Mouse (Mus musculus) megakaryocyte, embryonic 14.5 days (primary cell): Measurements from ENCODE around the gene Depdc1a. TPM values are rescaled to one million over a fixed set of nuclear protein-coding genes. Genes with fewer than 3 reads are reported as not detected.
"Not testable (repeated sequence)": the region's sequence is repeated elsewhere in the genome, so short reads cannot be mapped to it uniquely, and the experiment has no call there.

ENCODE experiments used
- H3K27me3 ChIP-seq: replicated peaks from 2 replicates; pipeline ENCODE3; 2012; ENCODE audit warnings: inconsistent platforms
- H3K36me3 ChIP-seq: replicated peaks from 2 replicates; pipeline ENCODE3; 2012; ENCODE audit warnings: low read length, inconsistent platforms, mixed read lengths
- H3K4me1 ChIP-seq: 2 replicates; pipeline ENCODE4 v1.6.1; 2012; ENCODE audit warnings: inconsistent platforms
- H3K4me3 ChIP-seq: replicated peaks from 2 replicates; pipeline ENCODE3; 2012; ENCODE audit warnings: moderate library complexity, mild to moderate bottlenecking, inconsistent platforms
- H3K9me3 ChIP-seq: 2 replicates; pipeline ENCODE4 v1.6.1; 2012; ENCODE audit warnings: inconsistent platforms
- FLI1 ChIP-seq: IDR thresholded peaks from 2 replicates; pipeline ENCODE4 v1.6.1; 2012; ENCODE audit warnings: low read length, inconsistent platforms, mixed read lengths
- GATA1 ChIP-seq: IDR thresholded peaks from 3 replicates; pipeline ENCODE4 v1.6.1; 2012; ENCODE audit warnings: mixed read lengths, low read length, inconsistent platforms, borderline replicate concordance
- polyA plus RNA-seq: library from polyadenylated mRNA; stranded (reverse); fragments of >175 nt; gene quantifications from 2 replicates; pipeline ENCODE4 v1.2.3, GENCODE M21; 2012; ENCODE audit warnings: low replicate concordance; ENCODE audit not compliant: insufficient read depth

Gene Depdc1a
- 0.13 TPM in 1 of 2 replicates, not detected in the other for polyA plus RNA-seq

DNA sequence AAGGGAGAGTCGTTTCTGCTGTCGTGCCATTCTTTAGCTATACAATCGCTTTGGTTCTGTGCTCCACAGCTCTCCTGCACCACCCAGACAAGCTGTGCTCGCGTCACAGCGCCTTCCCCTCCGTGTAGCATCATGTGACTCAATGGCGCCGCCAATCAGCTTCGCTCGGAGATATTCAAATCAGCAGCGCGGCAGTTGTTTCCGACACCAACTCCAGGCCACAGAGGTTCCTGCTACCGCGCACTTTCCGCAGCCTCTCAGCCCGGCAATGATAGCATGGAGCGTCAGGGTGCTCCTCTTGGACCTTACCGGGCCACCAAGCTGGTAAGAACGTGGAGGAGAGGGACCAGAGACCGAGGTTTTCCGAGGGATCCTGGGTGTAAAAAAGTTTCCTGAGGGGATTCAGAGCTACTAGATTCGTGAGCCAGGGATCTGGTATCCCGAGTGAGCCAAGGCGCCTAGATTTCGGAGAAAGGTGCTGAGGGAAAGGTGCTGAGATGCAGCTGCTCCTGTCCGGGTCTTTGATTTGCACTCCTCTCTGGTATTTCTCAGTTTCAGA lies at the start of gene Depdc1a:
Gene Depdc1a, plus strand, starts transcription at position 191 of the 559 bp plus-strand sequence.
- Histone ChIP-seq H3K4me3 (peak within 1 kb of the TSS; percentile 92), H3K27me3 (no peaks in the 10 kb centered on the region), H3K4me1 (peaks cover 3% of the 10 kb centered on the region; the same call in 1 of the 2 replicates), H3K36me3 (peaks cover 11% of the 10 kb centered on the region), H3K9me3 (no peaks in the 10 kb centered on the region)
- no peak for TF ChIP-seq GATA1
- TF ChIP-seq FLI1: peak; percentile 23; the same call in 1 of the 2 replicates

- Histone ChIP-seq H3K9me3 (peaks cover 5% of the 10 kb centered on the region), H3K27me3 (no peaks in the 10 kb centered on the region), H3K4me3 (no peak overlapping the region), H3K4me1 (no peaks in the 10 kb centered on the region), H3K36me3 (no peaks in the 10 kb centered on the region)
- TF ChIP-seq FLI1: no peak
- no peak for TF ChIP-seq GATA1
These were observed 25.2 kb upstream of the Depdc1a start for GRCm38 (mm10) chr3:159470059-159470458.

GRCm38 (mm10) chr3:159475465-159475864 lies 19.8 kb upstream of the Depdc1a start:
- Histone ChIP-seq H3K27me3 (no peaks in the 10 kb centered on the region), H3K9me3 (no peaks in the 10 kb centered on the region), H3K4me3 (no peak overlapping the region), H3K36me3 (no peaks in the 10 kb centered on the region), H3K4me1 (no peaks in the 10 kb centered on the region)
- TF ChIP-seq FLI1 (no peak), GATA1 (no peak)

GRCm38 (mm10) chr3:159477250-159477962 lies 17.8 kb upstream of the Depdc1a start:
- no peak for TF ChIP-seq FLI1
- TF ChIP-seq GATA1: no peak
- Histone ChIP-seq H3K9me3 (no peaks in the 10 kb centered on the region), H3K4me1 (no peaks in the 10 kb centered on the region), H3K27me3 (no peaks in the 10 kb centered on the region), H3K36me3 (no peaks in the 10 kb centered on the region), H3K4me3 (no peak overlapping the region)

- not testable (repeated sequence) for H3K27me3 ChIP-seq, H3K4me1 ChIP-seq, H3K9me3 ChIP-seq, H3K36me3 ChIP-seq
- peak overlapping the region; percentile 92 for H3K4me3 ChIP-seq
These were observed 524 bp upstream of the Depdc1a start for GRCm38 (mm10) chr3:159494709-159495108.

DNA sequence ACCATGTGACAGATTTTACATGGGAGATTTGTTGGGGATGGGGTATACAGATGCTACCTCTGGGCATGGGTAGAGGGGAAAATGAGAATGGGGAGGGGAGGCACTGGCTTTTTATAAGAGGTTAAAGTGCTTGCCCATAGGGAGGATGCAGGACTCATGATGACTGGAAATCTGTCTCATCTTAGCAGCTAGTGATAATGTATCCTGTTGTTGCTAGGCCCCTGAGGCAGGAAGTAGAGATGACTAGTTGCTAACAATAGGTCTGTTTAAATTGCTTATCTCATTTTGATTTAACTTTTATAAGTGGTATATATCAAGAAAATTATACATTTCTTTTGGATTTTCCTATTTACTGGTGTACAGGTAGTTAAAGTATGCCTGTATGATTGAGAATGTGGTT lies 13.7 kb downstream of the Depdc1a start:
- TF ChIP-seq FLI1: no peak
- no peak for TF ChIP-seq GATA1
- Histone ChIP-seq H3K4me1 (peaks cover 3% of the 10 kb centered on the region; the same call in 1 of the 2 replicates), H3K27me3 (no peaks in the 10 kb centered on the region)

GRCm38 (mm10) chr3:159528563-159528962 lies 33.3 kb downstream of the Depdc1a start:
- Histone ChIP-seq H3K27me3 (no peaks in the 10 kb centered on the region), H3K4me1 (no peaks in the 10 kb centered on the region), H3K4me3 (no peak overlapping the region), H3K36me3 (peaks cover 11% of the 10 kb centered on the region), H3K9me3 (no peaks in the 10 kb centered on the region)
- TF ChIP-seq FLI1 (no peak), GATA1 (no peak)

More for the DNA sequence above, 13.7 kb downstream of the Depdc1a start:
- Histone ChIP-seq H3K36me3 (peaks cover 9% of the 10 kb centered on the region), H3K4me3 (no peak overlapping the region), H3K9me3 (no peaks in the 10 kb centered on the region)

DNA sequence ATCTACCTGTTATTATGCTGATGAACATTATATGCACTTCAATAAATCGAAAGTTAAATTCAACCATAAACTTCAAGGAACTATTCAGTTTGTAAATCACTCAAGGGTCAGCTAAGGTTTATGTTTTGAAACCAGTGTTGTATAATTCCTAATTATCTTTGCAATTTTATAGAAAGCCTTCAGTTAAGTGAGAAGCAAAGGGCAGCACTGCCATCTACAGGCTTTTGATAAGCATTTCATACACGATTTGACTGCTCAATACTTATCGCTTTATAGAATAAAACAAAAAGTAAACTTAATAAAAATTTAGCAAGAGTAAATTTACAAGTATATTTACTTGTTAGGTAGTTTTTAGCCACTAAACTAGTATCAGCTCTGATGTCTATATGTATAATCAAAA lies 53.1 kb downstream of the Depdc1a start:
- Histone ChIP-seq H3K4me1 (no peaks in the 10 kb centered on the region), H3K27me3 (no peaks in the 10 kb centered on the region), H3K9me3 (no peaks in the 10 kb centered on the region), H3K36me3 (no peaks in the 10 kb centered on the region), H3K4me3 (no peak overlapping the region)
- TF ChIP-seq GATA1 (no peak), FLI1 (no peak)

- no peaks in the 10 kb centered on the region for H3K36me3 ChIP-seq
- no peaks in the 10 kb centered on the region for H3K27me3 ChIP-seq
- TF ChIP-seq GATA1: no peak
- no peak for TF ChIP-seq FLI1
- H3K4me3 ChIP-seq: peak overlapping the region; percentile 15
- H3K4me1 ChIP-seq: no peaks in the 10 kb centered on the region
- H3K9me3 ChIP-seq: no peaks in the 10 kb centered on the region
These were observed 55.0 kb downstream of the Depdc1a start for GRCm38 (mm10) chr3:159550224-159550623.

Other genes starting within 250 kb of the Depdc1a start
- not detected in 2 replicates for gene Rpe65, start 103.7 kb downstream of the Depdc1a start, polyA plus RNA-seq